Mouse (Mus musculus) layer of hippocampus, adult 18-20 months (tissue): ENCODE data around the gene Zfhx3. TPM values are rescaled to one million over a fixed set of nuclear protein-coding genes. Genes with fewer than 3 reads are reported as not detected.

ENCODE experiments used
- DNase-seq, 2 experiments: peaks; one replicate each; pipeline ENCODE4 v3.0.0; 2022; ENCODE audit warnings: low spot score in 2 of 2
- total RNA-seq, 2 experiments: library from RNA; stranded (reverse); gene quantifications; 2 replicates each; pipeline ENCODE4 v1.2.3; 2021

Zfhx3 gene
- total RNA-seq, 2 experiments from 2014 or later, result 4.6 to 4.8 TPM

DNA sequence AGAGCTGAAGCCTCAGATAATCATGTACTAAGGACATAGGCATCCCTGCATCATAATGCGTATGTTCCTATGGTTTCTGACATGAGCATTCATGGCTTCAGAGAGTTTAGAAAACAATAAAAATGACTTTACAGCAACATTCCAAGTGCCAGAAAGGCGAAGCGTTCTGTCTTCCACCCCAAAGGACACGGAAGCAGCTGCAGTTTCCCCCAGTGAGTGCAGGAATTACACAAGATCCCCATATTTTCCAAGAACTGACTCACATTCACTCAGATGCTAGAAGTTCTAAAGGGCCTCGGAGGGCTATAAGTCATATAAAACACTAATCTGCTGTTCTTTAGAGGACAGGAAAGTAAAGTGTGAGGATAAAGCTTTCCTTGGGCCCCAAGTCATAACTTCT, 75.3 kb downstream of the Zfhx3 start:
- DNase-seq, result no peak

DNA sequence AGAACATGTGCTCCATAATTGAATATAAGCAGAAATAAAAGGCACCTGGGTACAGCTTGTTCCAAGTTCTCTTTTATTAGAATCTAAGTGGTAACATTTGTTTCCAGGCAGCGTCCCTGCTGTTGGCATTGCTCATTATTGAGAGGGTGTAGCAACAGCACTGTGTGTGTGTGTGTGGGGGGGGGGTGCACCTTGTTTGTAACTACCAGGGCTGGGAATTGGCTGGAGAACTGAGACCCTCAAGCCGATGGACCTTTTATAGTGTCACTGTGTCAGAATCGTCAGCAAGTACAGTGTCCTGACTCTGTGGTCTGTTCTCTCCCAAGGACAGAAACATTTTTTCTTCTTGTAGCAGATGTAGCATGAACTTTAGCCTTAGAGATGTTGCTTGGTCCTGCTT, 77.2 kb downstream of the Zfhx3 start:
- no peak for DNase-seq

DNA sequence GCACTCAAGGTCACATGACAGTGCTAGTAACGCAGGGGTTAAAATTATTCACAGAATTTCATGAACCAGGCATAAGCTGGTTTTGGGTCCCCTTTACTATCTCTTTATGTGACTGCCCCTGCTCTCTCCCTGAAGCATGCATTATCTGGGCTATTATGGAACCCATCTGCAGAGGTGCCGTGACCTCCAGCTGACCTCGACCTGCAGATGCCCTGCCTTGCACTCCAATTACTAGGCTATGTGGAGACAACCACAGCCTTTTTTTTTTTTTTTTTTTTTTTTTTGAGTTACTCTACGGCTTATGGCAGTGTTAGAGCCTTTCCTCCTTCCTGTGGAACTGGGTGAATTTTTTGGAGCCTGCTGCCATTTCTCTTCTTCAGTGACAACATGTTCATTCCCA, 80.0 kb downstream of the Zfhx3 start:
- no peak for DNase-seq

DNA sequence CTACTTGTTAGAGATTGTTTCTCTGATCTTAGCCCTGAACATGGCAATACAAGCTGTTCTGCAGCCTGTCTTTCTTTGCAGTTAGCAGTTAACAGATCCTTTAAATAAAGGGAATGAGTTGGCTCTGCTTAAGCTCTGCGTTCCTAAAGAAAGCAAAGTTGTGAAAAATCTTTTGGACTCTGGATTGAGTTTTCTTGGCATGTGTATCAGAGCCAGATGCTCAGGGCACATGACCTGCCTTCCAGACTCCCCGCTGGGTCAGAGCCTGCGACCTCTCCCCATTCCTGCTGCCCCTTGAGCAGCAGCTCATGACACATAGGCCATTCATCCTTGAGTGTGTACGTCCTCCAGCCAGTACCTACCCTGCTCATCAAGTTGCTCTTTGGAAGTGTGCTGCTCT, 81.9 kb downstream of the Zfhx3 start:
- DNase-seq, result peak in 1 of 2 experiments; percentile 16

DNA sequence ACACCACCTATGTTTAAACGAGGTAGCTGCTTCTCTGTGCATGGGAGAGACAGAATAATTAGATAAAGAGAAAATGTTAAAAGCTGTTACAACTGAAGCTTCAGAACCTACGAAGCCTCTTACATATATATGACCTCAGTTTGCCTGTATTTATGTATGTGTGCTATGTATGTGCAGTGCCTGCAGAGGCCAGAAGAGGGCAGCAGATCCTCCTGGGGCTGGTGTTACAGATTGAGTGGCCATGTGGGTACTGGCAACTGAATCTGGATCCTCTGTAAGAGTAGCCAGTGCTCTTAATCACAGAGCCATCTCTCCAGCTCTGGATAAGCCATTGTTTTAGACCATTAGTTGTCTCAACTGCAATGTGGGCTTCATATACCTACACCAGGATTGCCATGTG, 82.8 kb downstream of the Zfhx3 start:
- DNase-seq, result no peak

DNA sequence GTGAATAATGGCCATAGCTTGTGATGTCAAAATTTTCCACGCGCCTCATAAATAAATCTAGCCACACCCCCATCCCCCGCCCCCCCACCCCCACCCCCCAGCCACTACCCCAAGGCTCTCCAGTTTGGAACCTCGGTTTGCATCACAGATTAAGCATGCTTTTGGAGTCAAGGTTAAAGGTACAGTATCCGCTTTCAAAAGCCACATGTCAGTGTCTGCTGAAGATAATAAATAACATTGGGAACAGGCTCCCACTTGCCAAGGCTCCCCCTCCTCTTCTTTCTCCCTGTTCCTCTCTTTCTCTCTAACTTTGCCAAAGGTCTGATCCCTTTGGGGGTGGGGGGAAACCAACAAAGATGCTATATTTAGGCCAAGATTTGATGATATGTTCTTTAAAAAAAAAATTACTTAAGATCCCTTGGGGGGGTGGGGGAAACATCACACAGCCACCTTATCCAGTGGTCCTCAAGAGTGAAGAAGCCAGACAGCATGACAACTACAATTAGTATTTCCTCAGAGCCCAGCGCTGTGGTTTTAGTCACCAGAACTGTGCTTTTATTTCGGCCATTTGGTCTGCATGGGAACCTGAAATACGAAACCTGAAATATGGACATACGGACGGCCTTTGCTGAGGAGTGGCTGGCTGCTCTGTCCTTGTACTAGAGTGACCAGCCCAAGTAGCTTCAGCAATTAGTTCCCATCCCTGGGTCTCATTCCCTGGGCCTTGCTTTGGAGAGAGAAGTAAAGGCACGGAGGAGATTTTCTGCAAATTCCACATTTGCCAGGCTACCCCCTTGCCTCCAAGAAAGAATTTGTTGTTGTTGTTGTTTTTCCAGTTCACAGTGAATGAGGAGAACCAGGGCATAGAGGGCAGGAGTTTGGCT, 84.4 kb downstream of the Zfhx3 start:
- DNase-seq, result no peak

DNA sequence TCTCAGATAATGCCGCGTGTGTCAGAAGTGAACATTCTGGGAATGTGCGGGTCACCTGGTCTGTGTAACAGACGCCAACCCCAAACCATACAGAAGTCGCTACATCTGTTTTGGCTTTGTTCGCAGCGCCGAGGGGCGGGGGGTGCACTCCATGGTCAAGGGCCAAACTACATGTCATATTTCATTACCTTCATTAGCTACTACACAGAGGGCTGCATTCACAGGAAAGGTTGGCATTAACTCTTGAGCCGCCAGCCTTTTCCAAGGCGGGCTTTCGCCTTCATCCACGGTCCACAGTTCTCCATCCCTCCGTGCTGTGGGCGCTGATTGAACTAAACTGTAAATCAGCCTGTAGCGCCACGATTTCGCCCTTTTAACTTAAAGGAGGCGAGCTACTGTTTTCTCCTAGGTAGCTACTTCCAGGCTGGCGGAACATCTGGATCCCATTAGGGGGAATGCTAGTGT, 85.1 kb downstream of the Zfhx3 start:
- no peak for DNase-seq

DNA sequence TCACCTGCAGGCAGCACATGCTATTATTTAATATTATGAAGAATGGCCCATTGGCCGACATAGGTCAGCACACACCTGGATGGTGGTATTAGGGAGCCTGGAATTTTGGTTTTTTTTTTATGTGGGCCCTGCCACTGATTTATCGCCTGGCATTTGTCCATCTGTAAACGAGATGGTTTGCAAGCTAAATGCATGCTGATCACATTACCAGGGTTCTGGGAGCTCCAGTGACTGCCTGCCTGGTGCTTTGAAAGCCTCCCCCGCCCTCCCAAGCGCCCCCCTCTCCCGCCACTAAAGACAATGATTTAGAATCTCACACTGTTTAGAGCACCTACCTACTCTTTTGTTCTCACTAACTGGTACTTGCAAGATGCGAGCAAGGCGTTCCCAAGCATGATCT, 86.0 kb downstream of the Zfhx3 start:
- DNase-seq, result no peak

DNA sequence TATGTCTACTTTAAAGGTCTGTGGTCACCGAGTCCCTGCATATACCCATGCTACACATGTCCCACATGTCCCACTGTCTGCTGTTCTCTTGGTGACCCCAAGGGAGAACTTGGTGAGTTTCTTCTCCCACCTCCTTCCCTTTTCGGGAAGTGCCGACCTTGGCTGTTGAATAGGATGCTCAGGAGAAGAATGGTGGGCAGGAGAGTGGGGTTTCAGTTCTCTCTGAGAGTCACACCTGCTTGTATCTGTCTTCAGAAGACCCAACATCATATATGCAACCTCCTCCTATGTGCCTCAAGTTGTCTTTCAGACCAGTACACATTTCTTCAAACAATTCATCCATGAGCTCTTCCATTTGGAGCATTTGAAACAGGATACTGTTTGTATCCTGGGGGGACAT, 88.7 kb downstream of the Zfhx3 start:
- DNase-seq, result no peak

DNA sequence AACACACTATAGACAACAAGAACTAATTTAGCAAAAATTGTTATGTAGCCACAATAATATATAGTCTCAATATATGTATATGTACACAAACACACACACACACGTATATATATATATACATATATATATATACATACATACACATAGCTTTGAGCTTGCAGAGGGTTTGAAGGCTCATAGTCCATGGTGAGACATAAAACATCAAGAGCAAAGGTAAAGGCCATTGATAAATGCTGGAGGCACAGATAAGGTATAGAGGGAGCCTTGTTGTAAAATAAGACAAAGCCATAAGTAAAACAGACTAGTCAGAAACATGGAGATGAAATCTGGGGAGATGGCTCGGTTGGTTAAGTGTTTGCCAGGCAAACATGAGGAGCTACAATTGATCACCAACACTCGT, 91.6 kb downstream of the Zfhx3 start:
- no peak for DNase-seq

DNA sequence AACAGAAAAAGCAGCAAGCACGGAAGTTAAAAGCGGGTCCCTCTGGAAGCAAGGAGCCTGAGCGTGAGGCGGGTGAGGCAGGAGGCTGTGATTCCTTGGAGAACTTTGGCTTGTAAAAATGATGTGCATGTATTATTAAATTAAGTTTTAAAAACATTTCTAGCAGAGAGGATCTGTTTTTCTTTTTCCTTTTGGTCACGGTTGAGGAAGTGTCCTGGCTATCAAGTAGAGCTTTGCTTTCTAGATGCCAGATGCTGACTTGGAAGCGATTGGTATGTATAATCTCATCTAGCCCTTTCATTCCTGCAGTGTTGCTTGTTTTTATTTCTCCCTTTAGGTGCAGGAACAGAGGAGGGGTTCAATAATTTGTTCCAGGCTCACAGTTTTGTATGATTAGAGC, 92.3 kb downstream of the Zfhx3 start:
- no peak for DNase-seq

DNA sequence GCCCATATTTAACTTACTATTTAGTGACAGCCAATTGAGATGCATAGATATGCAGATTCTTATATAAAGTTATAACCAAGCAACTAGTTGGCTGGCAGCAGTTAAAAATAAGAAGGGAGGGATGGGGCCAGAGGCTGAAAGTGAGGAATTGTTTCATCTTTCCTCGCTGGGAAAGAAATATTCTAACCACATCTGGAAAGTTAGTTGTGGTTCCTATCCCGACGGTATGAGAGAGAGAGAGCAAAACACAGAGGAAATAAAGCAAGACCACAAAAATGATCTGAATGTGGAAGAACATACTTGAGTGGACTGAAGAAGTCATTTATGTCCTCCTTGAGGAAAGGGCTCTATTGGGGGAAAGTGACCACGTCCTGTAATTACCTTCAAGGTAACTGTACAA, 101.2 kb downstream of the Zfhx3 start:
- no peak for DNase-seq

DNA sequence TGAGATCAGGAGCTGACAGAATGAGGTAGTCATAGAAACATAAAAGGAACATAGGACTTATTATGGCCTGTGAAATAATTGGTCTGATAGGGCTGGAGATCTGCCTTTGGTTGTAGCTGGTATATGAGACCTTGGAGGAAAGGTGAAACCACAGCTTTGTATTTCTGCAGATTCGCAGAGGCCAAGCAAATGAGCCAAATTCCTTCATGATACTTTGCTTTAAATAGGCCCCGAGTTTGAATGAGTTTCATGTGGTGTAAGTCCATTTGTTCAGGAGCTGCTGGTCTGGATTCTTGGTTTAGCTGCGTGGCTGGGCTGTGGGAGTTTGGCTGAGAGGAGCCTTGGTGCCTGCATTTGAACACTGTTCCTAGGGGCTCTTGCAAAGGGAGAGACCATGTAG, 101.7 kb downstream of the Zfhx3 start:
- DNase-seq, result no peak

DNA sequence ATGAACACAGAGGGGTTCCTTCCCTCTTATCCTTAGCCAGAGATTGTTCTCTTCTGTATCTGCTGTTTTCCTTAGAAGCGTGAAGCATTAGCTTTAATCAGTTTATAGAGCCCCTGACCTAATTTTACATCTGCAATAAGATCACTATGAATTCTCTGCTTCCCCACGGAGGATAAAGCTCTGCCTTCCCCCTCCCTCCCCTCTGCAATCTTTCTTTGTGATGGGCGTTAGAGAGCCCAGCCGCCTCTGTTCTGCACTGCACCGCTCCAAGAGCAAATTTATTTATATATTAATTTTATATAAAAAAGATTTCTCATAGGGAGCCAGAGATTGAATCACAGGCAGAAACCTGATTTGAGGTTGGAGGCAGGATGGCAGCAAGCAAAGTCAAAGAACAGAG, 113.8 kb downstream of the Zfhx3 start:
- DNase-seq, result no peak

DNA sequence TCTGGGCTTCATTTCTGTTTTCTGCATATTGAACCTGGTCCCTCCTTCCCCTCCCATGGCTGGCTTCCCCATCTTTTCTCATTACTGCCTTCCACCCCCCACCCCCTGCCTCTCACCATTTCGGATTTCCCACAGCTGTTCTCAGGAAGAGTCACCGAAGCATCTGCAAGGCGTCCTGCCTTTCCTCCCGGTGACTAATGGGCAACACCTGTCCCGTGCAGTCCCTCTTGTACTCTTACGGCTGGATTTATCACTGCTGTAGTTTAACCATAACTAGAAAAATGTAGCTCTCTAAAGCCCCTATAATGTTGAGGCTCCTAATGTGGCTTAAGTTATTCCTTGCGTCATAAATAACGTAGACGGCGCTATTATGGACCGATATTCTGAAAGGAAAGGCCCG, 119.5 kb downstream of the Zfhx3 start:
- no peak for DNase-seq

DNA sequence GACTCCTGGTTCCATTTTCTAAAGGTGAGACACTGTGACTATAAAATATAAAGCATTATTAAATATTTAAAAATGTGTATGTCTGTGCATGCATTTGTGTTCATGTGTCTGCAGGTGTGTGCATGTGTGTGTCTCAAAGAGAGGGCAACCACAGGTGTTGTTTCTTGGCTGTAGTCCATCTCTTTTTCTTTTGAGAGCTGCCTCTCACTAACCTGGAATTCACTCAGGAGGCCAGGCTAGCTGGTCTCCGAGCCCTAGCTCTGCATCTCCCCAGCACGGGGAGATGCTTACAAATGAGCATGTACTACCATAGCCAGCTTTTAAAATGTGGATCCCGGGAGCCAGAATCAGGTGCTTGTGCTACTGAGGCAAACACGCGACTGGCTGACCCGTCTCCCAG, 124.7 kb downstream of the Zfhx3 start:
- no peak for DNase-seq

DNA sequence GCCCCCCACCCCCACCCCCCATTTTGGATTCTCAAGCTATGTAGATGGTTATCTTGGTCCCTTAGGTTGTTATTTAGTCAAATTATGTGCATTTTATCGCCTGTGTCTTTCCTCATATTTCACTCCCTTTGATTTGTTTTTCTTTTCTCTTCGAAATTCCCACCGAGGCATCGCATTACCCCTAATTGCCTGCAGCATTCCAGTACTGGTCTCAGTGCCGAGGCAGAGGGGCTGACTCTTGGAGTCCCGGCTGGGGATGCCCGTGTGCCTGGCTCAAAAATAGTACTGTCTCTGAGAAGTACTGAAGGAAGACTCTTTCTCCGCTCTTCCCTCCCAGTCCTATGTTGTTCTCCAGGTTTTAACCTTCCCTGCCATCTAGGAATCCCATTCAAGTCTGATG, 125.8 kb downstream of the Zfhx3 start:
- no peak for DNase-seq

DNA sequence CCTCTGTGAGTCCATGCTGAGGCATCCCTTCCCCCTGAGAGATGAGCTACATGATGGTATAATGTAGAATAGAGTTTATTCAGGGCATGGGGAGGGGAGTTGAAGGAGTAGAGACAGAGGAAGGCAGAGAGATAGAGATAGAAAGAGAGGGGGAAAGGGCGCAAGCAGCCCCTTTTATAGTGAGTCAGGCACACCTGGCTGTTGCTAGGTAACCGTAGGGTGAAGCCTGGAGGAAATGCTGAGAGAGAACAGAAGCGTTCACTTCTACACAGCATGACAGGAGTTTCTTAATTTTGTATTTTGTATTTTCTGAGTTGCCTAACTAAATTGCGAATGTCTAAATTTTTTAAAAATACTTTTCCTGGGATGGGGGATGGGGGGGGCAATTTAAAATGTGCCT, 128.0 kb downstream of the Zfhx3 start:
- DNase-seq, result no peak

DNA sequence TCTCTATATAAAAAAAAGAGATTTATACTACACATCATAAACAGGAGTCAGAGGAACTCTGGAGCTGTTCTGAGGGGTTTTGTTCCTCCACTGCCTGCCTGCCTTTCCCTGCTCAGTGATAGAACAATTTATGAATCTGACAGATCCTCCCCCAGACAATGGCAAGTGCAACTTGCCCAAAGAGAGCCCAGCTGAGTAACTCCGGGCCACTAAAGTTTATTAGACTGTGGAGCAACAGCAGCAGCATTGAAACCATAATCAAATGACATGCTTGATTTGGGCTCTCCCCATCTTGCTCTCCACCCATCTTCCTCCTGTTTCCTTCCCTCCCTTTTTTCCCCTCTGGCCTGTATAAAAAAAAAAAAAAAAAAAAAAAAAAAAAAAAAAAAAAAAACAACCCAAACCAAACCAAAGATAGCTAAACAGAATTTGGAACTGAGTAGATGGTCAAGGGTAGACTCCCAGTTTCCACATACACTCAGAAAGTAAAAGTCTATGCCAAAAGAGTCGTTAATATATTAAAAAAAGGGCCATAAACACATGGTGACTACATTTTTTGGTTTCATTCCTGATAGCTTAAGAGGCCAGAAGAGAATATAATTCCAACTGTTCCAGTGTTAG, 129.8 kb downstream of the Zfhx3 start:
- DNase-seq, result no peak

DNA sequence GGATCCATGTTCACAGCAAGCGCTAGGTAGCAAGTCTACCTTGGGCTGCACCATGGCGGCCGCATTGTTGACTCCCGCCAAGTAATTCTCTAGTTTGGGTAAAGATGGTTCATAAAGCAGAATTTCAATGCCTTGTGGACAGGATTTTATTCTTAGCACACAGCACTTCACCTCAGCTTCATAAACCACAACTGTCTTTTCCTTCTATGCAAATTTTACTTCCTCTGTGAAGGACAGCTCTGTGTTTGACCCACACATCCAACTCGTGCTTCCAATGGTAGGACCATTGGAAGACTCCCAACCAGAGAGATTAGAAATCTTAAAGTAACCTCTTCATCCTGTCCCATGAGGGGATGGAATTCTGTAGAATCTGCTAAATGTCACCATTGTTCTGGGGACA, 130.4 kb downstream of the Zfhx3 start:
- no peak for DNase-seq

DNA sequence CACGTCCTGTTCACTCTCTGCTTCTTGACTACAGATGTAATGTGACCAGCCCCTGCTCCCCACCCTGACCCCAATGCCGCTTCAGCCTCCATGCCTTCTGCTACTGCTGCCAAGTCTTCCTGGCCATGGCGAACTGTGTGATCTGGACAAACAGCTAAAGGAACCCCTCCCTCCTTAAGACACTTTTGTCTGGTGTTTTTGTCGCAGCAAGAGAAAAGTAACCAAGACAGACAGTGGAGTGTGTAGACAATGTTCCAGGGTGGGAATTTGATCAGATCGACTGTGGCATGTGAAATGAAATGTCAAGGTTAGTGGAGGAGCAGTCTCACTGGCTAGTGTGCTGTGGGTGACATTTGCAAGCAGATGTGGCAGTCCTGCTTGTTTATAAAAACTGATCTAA, 132.7 kb downstream of the Zfhx3 start:
- no peak for DNase-seq

DNA sequence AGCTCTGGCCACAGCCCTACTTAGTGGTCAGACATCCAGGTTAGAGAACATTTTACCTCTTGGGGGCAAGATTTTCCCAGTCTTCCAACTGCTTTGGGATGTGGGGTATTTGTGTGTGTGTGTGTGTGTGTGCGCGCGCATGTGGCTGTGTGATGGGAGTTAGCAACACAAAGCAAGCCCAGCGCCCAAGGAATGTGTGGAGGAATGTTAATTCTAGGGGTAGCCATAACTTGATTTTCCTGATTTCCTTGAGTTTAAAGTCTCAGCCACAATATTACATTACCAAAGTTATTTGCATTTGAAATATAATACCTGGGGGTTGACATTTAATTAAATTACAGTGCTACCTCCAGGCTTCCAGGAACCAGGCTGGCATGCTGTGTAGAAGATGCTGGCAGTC, 136.3 kb downstream of the Zfhx3 start:
- DNase-seq, result no peak

DNA sequence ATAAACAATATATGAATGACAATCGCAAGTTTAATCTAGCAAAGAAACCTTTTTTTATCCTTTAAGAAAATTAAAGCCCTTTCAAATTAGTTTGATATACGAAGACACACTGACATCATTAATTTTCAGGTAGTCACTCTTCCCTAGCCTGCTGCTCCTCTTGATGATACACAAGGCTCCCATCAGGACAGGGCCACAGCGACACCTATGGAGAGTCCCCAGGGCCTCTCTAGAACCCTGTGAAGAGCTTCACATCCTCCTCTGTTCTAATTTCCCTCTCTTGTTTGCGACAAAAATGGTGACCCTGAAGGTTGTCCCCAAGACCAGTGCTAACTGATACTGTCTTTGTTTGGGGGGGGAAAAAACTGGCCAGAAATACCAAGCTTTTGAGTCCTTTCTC, 144.5 kb downstream of the Zfhx3 start:
- peak in 1 of 2 experiments; percentile 7 for DNase-seq
